16 mouse cellular contexts compared by ENCODE assay signal in the genomic region with DNA sequence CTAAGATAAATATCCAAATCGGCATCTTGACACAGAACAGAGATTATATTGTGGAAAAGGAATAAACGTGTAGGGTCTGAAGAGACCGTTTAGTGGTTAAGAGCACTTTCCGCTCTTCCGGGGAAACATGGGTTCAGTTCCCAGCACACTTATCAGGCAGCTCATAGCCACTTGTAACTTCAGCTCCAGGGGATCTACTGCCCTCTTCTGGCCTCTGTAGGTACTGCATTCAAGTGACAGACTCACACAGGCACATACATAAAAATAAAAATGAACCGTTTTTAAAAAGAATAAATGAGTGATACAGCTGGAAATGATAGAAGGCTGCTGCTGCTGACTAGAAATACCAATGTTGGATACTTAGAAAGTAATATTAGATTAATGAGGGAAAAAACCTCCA. TPM values are rescaled to one million over a fixed set of nuclear protein-coding genes. Genes with fewer than 3 reads are reported as not detected.
DNase-seq lines count a peak whose midpoint lies in the region; ATAC-seq and TF ChIP-seq lines count a peak whose summit lies in the region.
"Had no signal": no experiment of that assay in that cellular context is flagged by ENCODE, and none has a peak within 500 bp of the region (broad histone marks: within the 10 kb centered on the region; RNA-seq: fewer than 3 reads in every experiment).

No protein-coding gene starts in this region.

- DNase-seq in CD4-positive, CD25-positive, alpha-beta regulatory T cell, adult 2 months (ENCODE audit: low read depth, low spot score), result peak; percentile 31
- no peak for DNase-seq in layer of hippocampus, adult 2 months (ENCODE audit: low spot score in 2 of 2)
- DNase-seq in layer of hippocampus, postnatal 36 days, result no peak
- DNase-seq in CH12.LX (ENCODE audit: extremely low read depth), result peak; percentile 25
- peak; percentile 8 for DNase-seq in c-Kit-positive CD71-positive TER-119-negative erythroid progenitor cells, embryonic 14.5 days (ENCODE audit: low read depth)
- no peak for DNase-seq in cerebellum, adult 11 months
- no peak for DNase-seq in adrenal gland, postnatal 14 days
- DNase-seq: heart, adult 11 months; heart, postnatal 4 days; kidney, adult 9 months; lung, postnatal 4 days; right cerebral cortex, postnatal 25 days had no signal

- H3K9ac ChIP-seq in CH12.LX (ENCODE audit: insufficient read depth, low read depth), result no peak overlapping the region
- H3K9ac ChIP-seq: limb, embryonic 13.5 days had no signal

- no peak for ATAC-seq in CD4-positive, CD25-positive, alpha-beta regulatory T cell, adult 4 months

- dilution Hi-C loops in CH12.LX (cut with MboI; ENCODE audit: extremely low pct_ligation_motif_present, extremely low pct_unique_long_range_greater_than_20kb, low sequenced_read_pairs), result no loop called here

- in situ Hi-C loops in CH12.LX (cut with MboI; ENCODE audit: low pct_ligation_motif_present, low pct_unique_long_range_greater_than_20kb, low sequenced_read_pairs), result no loop called here

- TF ChIP-seq RAD21 in CH12.LX (IDR thresholded peaks at IDR 0.05; ENCODE audit: low read depth, low read length), result peak; percentile 42

- H3K27me3 ChIP-seq in CH12.LX (replicated peaks), result peaks cover 59% of the 10 kb centered on the region
- H3K27me3 ChIP-seq: limb, embryonic 13.5 days had no signal

- TF ChIP-seq POLR2A in CH12.LX (IDR thresholded peaks at IDR 0.05; ENCODE audit: low read depth, low read length), result no peak

- H3K4me1 ChIP-seq in CH12.LX (ENCODE audit: control insufficient read depth in 1 of 2, insufficient read depth in 2 of 2), result no peaks in the 10 kb centered on the region

- H3K27ac ChIP-seq in layer of hippocampus, adult 2 months, result no peak overlapping the region
- no peak overlapping the region for H3K27ac ChIP-seq in CH12.LX (ENCODE audit: insufficient read depth, low read depth)
- H3K27ac ChIP-seq: limb, embryonic 13.5 days had no signal

- H3K36me3 ChIP-seq in CH12.LX (replicated peaks in 1 of 2; ENCODE audit: control insufficient read depth in 1 of 2, insufficient read depth in 1 of 2, low read length in 1 of 2), result no peaks in the 10 kb centered on the region
- H3K36me3 ChIP-seq: limb, embryonic 13.5 days had no signal

- H3K4me2 ChIP-seq in CH12.LX (ENCODE audit: insufficient read depth, low read depth, poor library complexity, severe bottlenecking), result no peak overlapping the region
- H3K4me2 ChIP-seq: limb, embryonic 13.5 days had no signal

- H3K79me2 ChIP-seq in CH12.LX (replicated peaks; ENCODE audit: control insufficient read depth, extremely low read depth, insufficient read depth, poor library complexity, severe bottlenecking), result no peaks in the 10 kb centered on the region

- H3K4me3 ChIP-seq in layer of hippocampus, adult 2 months, result no peak overlapping the region
- no peak overlapping the region for H3K4me3 ChIP-seq in CH12.LX (replicated peaks in 1 of 3; ENCODE audit: low read depth in 2 of 3, low read length in 2 of 3, poor library complexity in 1 of 3)
- H3K4me3 ChIP-seq: erythroblast, embryonic 14.5 days; limb, embryonic 13.5 days had no signal

- TF ChIP-seq EP300 in CH12.LX (IDR thresholded peaks at IDR 0.05; ENCODE audit: low read length), result no peak

- peaks cover 14% of the 10 kb centered on the region for H3K9me3 ChIP-seq in CH12.LX (replicated peaks; ENCODE audit: low read length)

- peak; percentile 65 for TF ChIP-seq CTCF in layer of hippocampus, adult 2 months (conservative IDR thresholded peaks at IDR 0.05)
- peak; percentile 51 to 57; a peak in 3 of 4 replicates for TF ChIP-seq CTCF in CH12.LX (conservative IDR thresholded peaks at IDR 0.05 in 1 of 2, IDR thresholded peaks at IDR 0.05 in 1 of 2; ENCODE audit: low read depth in 2 of 2, low read length in 2 of 2)

TF ChIP-seq in CH12.LX, 34 proteins besides CTCF, POLR2A, EP300 and RAD21:
- TF ChIP-seq MYC (IDR thresholded peaks at IDR 0.05; ENCODE audit: low read depth, low read length), result no peak
- TF ChIP-seq SMC3 (IDR thresholded peaks at IDR 0.05; ENCODE audit: low read depth, low read length), result peak; percentile 31; the same call in 1 of the 2 replicates
TF ChIP-seq in CH12.LX: peak in this region for 1.

RNA-seq across cellular contexts. Expression of a gene that starts 7.9 kb away (rescaled TPM):
- polyA plus RNA-seq in CD4-positive, CD25-positive, alpha-beta regulatory T cell, adult 4 months (2017; shearing (Covaris generic)), result not detected
- 1 to 10 TPM; 1.7 to 3.2 TPM for total RNA-seq in layer of hippocampus, adult 2 months (2021)
- 1 to 10 TPM; 1.3 to 2.4 TPM for total RNA-seq in layer of hippocampus, postnatal 36 days (2021)
- total RNA-seq in CH12.LX (2012; rRNA removed), result not detected in 2 replicates
- not detected in 2 replicates for total RNA-seq in CH12.LX (2014; rRNA removed)
- not detected in 2 replicates for polyA plus RNA-seq in CH12.LX (2012; ENCODE audit: insufficient read length, low read depth)
- 4.5 and 5.2 TPM in 2 replicates for total RNA-seq in adrenal gland, postnatal 14 days (2021)
- total RNA-seq: neutrophil, adult 5-6 weeks had no signal
- polyA plus RNA-seq: erythroblast, embryonic 14.5 days had no signal

Comparison
In these comparisons a context has a peak if more than half of its experiments do, and no peak if none do; other contexts are left out.
1. DNase-seq: peak in CD4-positive, CD25-positive, alpha-beta regulatory T cell, adult 2 months (single experiment), CH12.LX (single experiment) and c-Kit-positive CD71-positive TER-119-negative erythroid progenitor cells, embryonic 14.5 days (single experiment); none in layer of hippocampus, adult 2 months (0 of 2), layer of hippocampus, postnatal 36 days (0 of 2), cerebellum, adult 11 months (single experiment) and adrenal gland, postnatal 14 days (single experiment).